Mouse (Mus musculus): ENCODE measurements around the gene Skor1.

DNA sequence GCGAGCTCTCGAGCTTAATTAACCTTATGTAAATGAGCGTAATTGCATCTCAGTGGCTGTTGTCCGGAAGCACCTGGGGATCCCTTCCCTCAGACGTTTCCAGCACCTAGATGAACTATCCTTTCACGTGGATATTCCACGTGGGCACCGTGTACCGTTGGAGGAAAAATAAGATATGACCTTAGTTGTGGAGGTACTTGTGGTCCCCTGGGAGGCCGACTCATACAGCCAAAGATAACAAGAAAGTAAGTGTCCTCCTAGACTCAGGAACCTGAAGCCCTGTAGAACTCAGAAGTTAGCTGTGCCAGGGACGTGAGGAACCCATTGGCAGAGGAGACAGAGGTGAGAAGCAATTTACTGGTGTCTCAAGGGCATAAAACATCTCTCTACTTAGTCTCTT is 13.4 kb downstream of the Skor1 start:
- no peak for TF ChIP-seq CTCF (IDR thresholded peaks at IDR 0.05; ENCODE audit: control insufficient read depth, insufficient read depth, insufficient read length)
- TF ChIP-seq MAX (IDR thresholded peaks at IDR 0.05): no peak
- TF ChIP-seq USF1 (IDR thresholded peaks at IDR 0.05; ENCODE audit: low read depth): no peak
- TF ChIP-seq FOSL1 (IDR thresholded peaks at IDR 0.05; ENCODE audit: insufficient read depth, low read length, poor library complexity, severe bottlenecking): no peak
- no peak for TF ChIP-seq MYOG (IDR thresholded peaks at IDR 0.05; ENCODE audit: control insufficient read depth, extremely low read depth, insufficient read length)
- no peak for TF ChIP-seq MYOD1 (IDR thresholded peaks at IDR 0.05; ENCODE audit: control insufficient read depth, insufficient read length, low read depth)
- no peak for TF ChIP-seq CEBPB (IDR thresholded peaks at IDR 0.05; ENCODE audit: low read depth)
